19 mouse cellular contexts compared by ENCODE assay signal in the genomic region with DNA sequence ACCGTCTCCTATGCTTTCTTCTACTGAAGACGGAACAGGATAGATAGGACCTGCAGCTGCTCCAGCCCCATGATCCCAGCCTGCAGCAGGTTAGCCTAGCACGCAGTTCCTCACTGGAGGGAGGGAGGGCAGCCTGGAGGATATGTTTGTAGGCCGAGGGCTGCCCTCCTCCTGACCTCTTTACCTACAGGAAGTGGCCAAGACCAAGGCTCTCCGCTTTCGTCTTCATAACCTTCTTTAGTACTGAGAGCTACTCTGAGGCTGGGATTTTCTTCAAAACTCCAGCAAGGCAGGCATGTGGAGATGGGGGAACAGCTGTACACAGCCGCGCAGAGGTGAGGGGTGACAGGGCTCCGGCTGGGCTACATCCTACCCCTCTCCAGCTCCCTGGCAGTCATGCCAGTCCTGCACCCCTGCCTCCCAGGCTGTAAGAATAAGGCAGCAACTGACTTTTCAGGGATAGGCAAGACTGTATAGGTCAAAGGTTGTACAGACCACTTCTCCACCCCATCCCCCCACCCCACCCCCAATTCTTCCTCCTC. TPM values are rescaled to one million over a fixed set of nuclear protein-coding genes. Genes with fewer than 3 reads are reported as not detected.
DNase-seq lines count a peak whose midpoint lies in the region; ATAC-seq and TF ChIP-seq lines count a peak whose summit lies in the region.
"Had no signal": no experiment of that assay in that cellular context is flagged by ENCODE, and none has a peak within 500 bp of the region (broad histone marks: within the 10 kb centered on the region; RNA-seq: fewer than 3 reads in every experiment).

No protein-coding gene starts in this region.

- H3K36me3 ChIP-seq in kidney, postnatal 0 days (ENCODE audit: insufficient read depth, low read length): no peaks in the 10 kb centered on the region
- H3K36me3 ChIP-seq: forebrain, embryonic 12.5 days; heart, embryonic 12.5 days; hindbrain, embryonic 15.5 days; limb, embryonic 15.5 days; midbrain, embryonic 10.5 days; neural tube, embryonic 12.5 days had no signal

- WGBS in kidney, postnatal 0 days: 56% methylated on average over 9 of the region's 9 CpGs

- 0 out of 2 replicates have a peak, but pooled peaks have one; percentile 33 for ATAC-seq in kidney, postnatal 0 days (replicated peaks; ENCODE audit: low FRiP score, low read depth)
- ATAC-seq in inflammation-experienced regulatory T-cells, adult 6 months: peak; percentile 48

- DNase-seq in kidney, postnatal 0 days (ENCODE audit: low spot score): no peak
- no peak for DNase-seq in kidney, adult 8-10 months
- DNase-seq in thymus, postnatal 0 days (ENCODE audit: low spot score): peak; percentile 32
- DNase-seq in thymus, postnatal 14 days: no peak
- no peak for DNase-seq in left cerebral cortex, postnatal 25 days (ENCODE audit: low spot score in 2 of 2)
- no peak for DNase-seq in frontal cortex, postnatal 14 days (ENCODE audit: low spot score in 2 of 2)
- DNase-seq: B cell, adult 2 months; cerebellum, adult 9-10 months; gastrocnemius, postnatal 14 days; kidney, adult 2 months; spleen, adult 18-20 months; thymus, postnatal 25 days had no signal

- intact Hi-C loops in left cerebral cortex, postnatal 25 days (cut with DNase I): no loop called here

- no peak overlapping the region for H3K4me2 ChIP-seq in kidney, postnatal 0 days (ENCODE audit: low read length)
- H3K4me2 ChIP-seq: forebrain, embryonic 12.5 days; heart, embryonic 12.5 days; hindbrain, embryonic 15.5 days; limb, embryonic 15.5 days; neural tube, embryonic 12.5 days had no signal

- no peaks in the 10 kb centered on the region for H3K27me3 ChIP-seq in kidney, postnatal 0 days (ENCODE audit: insufficient read depth, low read length)
- H3K27me3 ChIP-seq: forebrain, embryonic 12.5 days; hindbrain, embryonic 15.5 days; limb, embryonic 15.5 days; neural tube, embryonic 12.5 days had no signal

- H3K9ac ChIP-seq in kidney, postnatal 0 days (ENCODE audit: low read depth, low read length): no peak overlapping the region
- H3K9ac ChIP-seq: forebrain, embryonic 12.5 days; heart, embryonic 12.5 days; hindbrain, embryonic 15.5 days; limb, embryonic 15.5 days; neural tube, embryonic 12.5 days had no signal

- H3K4me1 ChIP-seq in kidney, postnatal 0 days (replicated peaks; ENCODE audit: insufficient read depth, low read length): 0 out of 2 replicates have a peak, but pooled peaks cover 7% of the 10 kb centered on the region
- H3K4me1 ChIP-seq: forebrain, embryonic 12.5 days; hindbrain, embryonic 15.5 days; neural tube, embryonic 12.5 days had no signal

- TF ChIP-seq CTCF in kidney, postnatal 0 days (IDR thresholded peaks at IDR 0.05; ENCODE audit: low read depth): no peak

- no peaks in the 10 kb centered on the region for H3K9me3 ChIP-seq in kidney, postnatal 0 days (replicated peaks; ENCODE audit: low read length)
- H3K9me3 ChIP-seq: forebrain, embryonic 12.5 days; heart, embryonic 12.5 days; hindbrain, embryonic 15.5 days; limb, embryonic 15.5 days; midbrain, embryonic 10.5 days; neural tube, embryonic 12.5 days had no signal

- no peak overlapping the region for H3K4me3 ChIP-seq in kidney, postnatal 0 days (replicated peaks; ENCODE audit: low read depth, low read length)
- H3K4me3 ChIP-seq: forebrain, embryonic 12.5 days; heart, embryonic 12.5 days; hindbrain, embryonic 15.5 days; limb, embryonic 15.5 days; midbrain, embryonic 10.5 days; neural tube, embryonic 12.5 days had no signal

- H3K27ac ChIP-seq in kidney, postnatal 0 days: 0 out of 2 replicates have a peak overlapping the region, but pooled peaks have one; percentile 13
- H3K27ac ChIP-seq: forebrain, embryonic 12.5 days; hindbrain, embryonic 15.5 days; limb, embryonic 15.5 days; neural tube, embryonic 12.5 days had no signal

RNA-seq across cellular contexts. Expression of a gene that starts 19.9 kb away (rescaled TPM):
- polyA plus RNA-seq in kidney, postnatal 0 days (2015; fragmentation: Nextera tagmentation; extraction: Ambion mirVana): 18.5 and 21.3 TPM in 2 replicates
- polyA plus RNA-seq in thymus, postnatal 0 days (2015; fragmentation: Nextera tagmentation; extraction: Ambion mirVana): 18.1 and 21.0 TPM in 2 replicates
- polyA plus RNA-seq in inflammation-experienced regulatory T-cells, adult 6 months (2017; shearing (Covaris generic)): 10 to 100 TPM in 2 of 3 experiments, 1 to 10 TPM in 1; 9.1 to 17.4 (median 14.2) TPM
- 10 to 100 TPM; 22.0 to 23.2 TPM for total RNA-seq in left cerebral cortex, postnatal 25 days (2021)
